Mouse (Mus musculus) layer of hippocampus, postnatal 25 days (tissue): ENCODE data around the gene Taok3. TPM values are rescaled to one million over a fixed set of nuclear protein-coding genes. Genes with fewer than 3 reads are reported as not detected.

Source experiments
- DNase-seq, 2 experiments: peaks; one replicate each; pipeline ENCODE4 v3.0.0; 2022; ENCODE audit warnings: mixed read lengths in 2 of 2, low spot score in 1 of 2; ENCODE audit errors: extremely low spot score in 1 of 2
- total RNA-seq, 2 experiments: library from RNA; stranded (reverse); gene quantifications; 2 replicates each; pipeline ENCODE4 v1.2.3; 2021

Taok3 gene
- total RNA-seq, result 10 to 100 TPM; 52.4 to 59.1 TPM

DNA sequence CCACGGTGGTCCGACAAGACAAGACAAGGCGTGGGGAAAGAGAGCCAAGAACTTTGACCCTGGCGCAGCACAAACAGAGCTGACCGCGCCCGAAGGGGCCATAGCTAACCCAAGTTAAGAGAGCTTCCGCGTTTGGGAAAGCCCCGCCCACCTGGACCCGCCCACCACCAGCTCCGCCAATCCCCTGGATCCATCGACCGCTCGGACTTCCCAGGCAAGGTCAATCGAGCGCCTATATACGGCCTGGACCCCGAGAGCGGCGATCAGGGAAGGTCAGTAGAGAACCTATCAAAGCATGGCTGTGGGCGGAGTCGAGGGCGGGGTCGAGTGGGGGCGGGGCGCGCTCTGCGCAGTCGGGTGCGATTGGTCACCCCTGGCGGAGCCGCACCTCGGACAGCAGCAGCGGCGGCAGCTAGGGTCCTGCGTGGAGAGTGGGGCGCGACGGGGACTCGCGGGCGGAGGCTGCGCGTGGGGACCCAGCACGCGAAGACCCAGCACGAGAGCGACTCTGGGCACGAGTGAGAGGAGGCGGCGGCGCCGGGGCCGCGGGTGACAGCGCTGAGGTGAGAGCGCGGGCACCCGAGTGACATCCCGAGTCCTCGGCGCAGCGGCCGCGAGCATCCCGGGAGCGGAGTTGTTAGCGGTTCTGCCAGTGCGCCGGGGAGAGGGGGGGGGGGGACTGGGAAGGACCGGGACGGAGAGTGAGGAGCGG, at the start of gene Taok3:
Taok3 (plus strand) TSS at position 353 of the 712 bp plus-strand sequence.
- DNase-seq, result peak; percentile 90 to 99

DNA sequence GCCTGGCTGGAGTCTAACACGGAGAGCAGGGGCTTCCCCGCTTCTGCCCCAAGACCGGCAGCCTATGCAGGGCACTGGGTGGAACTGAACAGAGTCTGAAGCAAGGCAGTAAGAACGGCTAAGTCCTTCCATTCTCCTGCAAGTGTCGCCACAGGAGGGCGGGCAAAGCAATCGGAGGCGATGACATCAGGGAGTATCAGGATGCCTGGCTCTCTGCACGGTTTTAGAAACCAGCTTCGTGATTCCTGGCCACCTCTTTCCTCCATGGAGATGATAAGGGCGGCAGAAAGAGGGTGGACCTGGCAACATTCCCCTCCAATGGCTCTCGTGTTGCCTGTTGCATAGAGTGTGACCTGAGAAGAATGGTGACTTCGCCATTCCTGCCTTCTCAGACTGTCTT, 32.2 kb upstream of the Taok3 start:
- no peak for DNase-seq

DNA sequence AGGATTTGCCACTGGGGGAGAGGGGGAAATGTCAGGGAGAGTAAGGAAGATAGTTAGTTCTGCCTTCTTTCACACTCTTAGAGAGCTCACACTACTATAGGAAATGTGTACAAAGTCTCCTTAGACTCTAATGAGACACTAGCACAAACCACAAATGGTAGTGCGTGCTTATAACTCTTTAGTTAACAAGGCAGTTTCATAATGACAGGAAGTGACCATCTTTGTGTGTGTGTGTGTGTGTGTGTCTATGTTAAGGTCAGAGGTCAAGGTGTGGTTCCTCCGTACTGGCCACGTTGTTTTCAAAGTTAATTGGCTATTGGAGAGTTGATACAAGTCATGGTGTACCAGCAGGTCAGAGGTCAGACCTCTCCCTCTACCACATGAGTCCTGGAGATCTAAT, 30.8 kb upstream of the Taok3 start:
- DNase-seq, result no peak

DNA sequence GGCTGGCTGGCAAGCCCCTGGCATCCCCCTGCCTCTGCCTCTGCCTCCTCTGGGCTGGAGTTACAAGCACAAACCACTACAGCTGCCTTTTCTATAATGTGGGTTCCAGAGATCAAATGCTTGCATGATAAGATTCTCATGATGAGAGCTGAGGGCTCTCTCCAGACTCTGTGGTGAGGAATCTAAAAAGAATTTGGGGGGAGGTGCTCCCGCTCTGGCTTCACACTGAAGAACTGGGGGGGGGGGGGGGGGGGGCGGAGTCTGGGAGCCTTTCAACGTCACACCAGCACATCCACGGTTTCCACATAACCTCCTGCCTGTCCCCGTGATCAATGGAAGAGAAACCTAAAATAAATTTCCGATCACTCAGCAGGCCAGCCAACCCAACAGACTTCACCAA, 30.1 kb upstream of the Taok3 start:
- DNase-seq, result no peak

DNA sequence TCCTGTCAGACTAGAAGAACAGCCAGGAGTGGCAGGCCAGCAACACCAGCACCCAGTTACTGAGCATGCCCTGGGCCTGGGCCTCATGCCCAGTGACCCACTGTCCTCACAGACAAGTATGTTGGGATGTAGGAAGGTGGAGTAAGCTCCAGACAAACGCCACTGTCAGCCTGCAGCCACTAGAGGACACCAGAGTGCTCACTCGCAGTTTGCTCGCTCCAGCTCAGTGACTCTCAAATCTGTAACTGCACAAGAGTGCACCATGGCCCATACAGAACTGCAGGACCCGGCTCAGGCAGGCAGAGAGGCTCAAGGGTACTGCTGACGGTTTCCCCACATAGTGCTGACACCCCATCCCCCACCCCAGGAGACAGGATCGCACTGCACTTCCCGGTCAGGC, 25.5 kb upstream of the Taok3 start:
- DNase-seq, result peak in 1 of 2 experiments; percentile 49

DNA sequence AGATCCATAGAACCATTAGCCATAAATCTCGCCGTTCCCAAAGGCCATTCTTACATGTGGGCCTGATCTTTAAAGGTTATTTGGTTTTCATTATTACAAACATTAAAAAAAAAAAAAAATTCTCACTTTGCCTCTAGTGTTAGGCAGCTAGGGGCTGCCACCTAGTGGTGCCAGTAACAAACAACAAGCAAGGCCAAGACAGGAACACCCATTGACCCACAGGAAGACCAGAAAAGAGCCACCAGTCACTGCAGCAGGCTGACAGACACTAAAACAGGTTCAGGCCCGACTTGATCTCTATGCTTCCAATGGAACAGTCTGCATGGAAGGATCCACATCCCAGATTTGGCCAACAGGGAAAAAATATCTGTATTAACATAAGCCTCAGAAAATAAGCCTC, 23.2 kb upstream of the Taok3 start:
- DNase-seq, result peak in 1 of 2 experiments; percentile 58

DNA sequence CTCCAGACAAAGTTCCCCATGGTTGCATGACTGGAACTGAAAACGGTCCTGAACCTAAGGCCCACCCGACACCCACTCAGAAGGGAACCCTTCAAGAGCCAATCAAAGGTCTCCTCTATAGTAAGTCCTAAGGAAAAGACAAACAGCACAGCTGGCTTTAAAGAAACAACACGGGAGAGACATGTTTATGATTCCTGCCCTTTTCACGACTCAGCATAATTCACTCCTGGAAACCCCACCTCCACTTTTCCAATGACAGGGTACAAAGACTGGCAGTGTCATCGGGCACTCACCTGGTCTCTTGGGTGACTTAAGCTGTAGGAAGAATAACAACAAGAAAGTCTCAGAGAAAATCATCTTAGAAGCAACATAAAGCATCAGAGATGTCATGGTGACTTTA, 20.9 kb upstream of the Taok3 start:
- no peak for DNase-seq

- no peak for DNase-seq
Observed at GRCm38 (mm10) chr5:117099742-117100141, 20.2 kb upstream of the Taok3 start.

- DNase-seq, result no peak
Observed at GRCm38 (mm10) chr5:117103194-117103929, 16.6 kb upstream of the Taok3 start.

- no peak for DNase-seq
Observed at GRCm38 (mm10) chr5:117104329-117104728, 15.6 kb upstream of the Taok3 start.

- DNase-seq, result no peak
Observed at GRCm38 (mm10) chr5:117105761-117106160, 14.2 kb upstream of the Taok3 start.

- DNase-seq, result no peak
Observed at GRCm38 (mm10) chr5:117108292-117108691, 11.6 kb upstream of the Taok3 start.

DNA sequence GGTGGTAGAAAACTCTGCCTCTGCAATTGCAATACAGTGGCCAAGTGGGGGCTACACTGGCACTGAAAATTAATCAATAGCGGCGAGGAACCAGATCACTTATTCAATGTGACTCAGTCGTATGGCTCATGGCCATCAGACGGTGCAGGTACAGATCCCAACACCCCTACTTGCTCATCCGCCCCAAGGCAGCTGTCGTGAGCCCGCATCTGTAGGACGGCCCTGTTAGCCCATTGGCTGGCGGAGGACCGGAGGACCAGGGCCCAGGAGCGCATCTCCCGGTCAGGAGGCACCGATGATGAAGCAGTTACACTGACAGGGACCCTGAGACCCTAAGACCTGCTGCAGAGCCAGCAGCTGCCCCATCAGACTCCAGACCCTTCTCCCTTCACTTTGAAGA, 11.2 kb upstream of the Taok3 start:
- DNase-seq, result no peak

DNA sequence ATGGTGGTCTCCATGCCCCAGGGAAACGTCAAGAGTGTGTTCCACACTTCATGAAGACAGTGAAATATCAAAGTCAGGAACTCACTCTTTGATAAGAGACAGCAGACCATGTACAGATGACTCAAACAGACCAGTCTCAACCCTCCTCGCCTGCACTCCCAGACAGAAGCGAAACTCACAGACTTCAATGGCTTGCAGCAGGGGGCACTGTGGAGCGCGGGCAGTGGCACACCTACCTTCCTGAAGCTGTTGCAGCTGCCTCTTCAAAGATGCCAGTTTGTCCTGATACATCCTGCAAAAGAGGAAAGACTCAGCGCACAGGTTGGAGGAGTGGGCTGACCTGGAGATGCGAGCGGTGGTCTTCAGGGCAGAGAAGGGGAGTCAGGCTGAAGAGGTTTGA, 10.4 kb upstream of the Taok3 start:
- DNase-seq, result no peak

DNA sequence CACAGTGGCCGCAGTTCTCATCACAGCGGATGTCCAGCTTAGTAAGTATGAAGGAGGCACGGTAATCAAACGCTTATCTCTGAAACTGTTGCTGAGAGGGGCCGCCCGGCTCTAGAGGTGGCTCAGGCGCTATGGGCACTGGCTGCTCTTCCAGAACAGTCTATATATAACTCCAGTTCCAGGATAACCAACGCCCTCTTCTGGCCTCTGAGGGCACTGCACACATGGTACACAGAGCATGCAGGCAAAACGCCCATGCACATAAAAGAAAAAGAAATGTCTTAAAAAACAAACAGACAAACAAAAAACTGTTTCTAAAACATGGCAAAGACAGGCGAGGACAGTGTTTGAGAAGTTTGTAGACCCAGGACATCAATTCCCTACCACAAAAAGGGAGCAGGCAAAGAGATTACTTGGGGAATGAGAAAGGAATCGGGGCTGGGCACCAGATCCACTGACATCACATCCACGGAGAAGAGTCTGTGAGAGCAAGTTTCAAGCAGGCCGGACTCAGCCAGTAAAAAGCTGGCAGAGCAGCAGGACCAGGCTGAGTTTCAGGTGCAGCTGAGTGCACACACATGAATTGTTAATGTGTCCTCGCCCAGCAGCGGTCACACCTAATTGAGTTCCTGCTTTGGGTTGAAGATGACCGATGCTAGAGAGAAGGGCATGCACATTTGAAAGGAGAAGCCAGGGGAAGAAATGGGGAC, 8.7 kb upstream of the Taok3 start:
- DNase-seq, result no peak

- no peak for DNase-seq
Observed at GRCm38 (mm10) chr5:117111774-117112112, 8.2 kb upstream of the Taok3 start.

DNA sequence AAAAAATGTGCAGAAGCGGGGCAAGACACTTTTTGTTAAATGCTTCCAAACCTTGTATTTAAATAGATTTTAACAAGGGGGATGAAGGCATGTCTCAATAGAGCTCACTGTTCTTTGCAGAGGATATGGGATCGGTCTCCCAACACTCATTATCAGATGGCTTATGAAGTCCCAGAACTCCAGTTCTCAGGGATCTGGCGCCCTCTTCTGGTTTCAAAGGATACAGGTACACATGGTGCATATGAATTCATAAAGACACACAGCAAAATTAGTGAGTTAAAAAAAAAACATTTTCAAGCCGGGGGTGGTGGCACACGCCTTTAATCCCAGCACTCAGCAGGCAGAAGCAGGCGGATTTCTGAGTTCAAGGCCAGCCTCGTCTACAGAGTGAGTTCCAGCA, 6.6 kb upstream of the Taok3 start:
- DNase-seq, result no peak

DNA sequence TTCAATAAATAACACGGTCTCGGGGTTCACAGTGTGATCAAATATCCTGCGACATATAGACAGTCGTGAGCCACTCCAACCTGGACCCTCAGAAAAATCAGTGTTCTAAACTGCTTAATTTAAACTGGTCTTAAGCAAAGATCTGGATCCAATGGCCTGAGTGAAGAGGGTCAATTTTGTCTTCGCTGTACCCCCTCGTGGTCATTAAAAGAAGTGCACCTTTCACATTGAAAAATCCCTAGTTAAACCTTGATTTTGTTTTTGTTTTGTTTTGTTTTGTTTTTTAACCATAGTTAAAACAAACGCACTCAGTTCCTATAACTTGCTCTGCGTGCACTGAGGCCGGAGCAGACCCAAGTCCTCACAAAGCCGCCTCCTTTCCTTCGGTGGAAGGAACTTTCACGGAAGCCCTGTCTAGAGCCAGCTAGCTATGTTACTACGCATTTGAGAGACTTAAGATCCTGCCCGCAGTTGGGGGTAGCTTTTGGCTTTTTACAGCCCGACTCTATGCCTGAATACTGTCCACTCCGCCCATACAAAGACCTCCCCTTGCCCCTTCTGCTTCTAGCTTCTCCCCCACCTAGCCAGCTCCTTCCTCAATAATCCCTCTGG, 5.2 kb upstream of the Taok3 start:
- DNase-seq, result no peak

DNA sequence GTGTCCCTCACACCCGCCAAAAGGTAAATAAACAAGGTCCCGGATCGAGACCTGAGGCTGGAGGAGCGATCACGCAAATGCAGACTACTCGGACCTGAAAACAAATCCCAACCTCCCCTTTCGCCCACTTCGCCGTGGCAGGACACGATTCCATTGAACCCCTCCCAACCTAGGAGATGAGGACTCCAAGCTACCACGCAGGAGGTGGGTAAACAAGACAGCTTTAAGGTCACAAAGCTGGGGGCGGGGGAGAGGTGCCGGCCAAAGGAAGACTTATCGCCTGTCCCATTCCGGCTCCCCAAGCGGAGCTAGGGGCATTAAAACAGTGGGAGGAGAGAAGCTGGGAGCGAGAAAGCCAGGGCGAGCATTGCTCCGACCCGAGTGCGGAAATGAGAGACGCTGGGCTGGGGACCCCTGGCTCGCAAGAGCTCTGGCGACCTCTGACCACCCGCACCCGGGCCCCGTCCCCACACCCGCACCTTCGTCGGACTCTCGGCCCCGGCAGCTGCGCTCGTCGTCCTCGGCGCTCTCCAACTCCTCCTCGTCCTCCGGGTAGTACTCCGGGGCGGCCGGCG, 4.6 kb upstream of the Taok3 start:
- DNase-seq, result no peak

- peak; percentile 100 for DNase-seq
Observed at GRCm38 (mm10) chr5:117115836-117116366, 4.0 kb upstream of the Taok3 start, which contains the start of gene Suds3. Gene Suds3, minus strand, starts transcription at chr5:117116113.
